Mouse (Mus musculus) layer of hippocampus, adult 2 months (tissue): ENCODE measurements around the gene Sectm1a. TPM values are rescaled to one million over a fixed set of nuclear protein-coding genes. Genes with fewer than 3 reads are reported as not detected.
"Not testable (repeated sequence)": the region's sequence is repeated elsewhere in the genome, so short reads cannot be mapped to it uniquely, and the experiment has no call there.

Source experiments
- DNase-seq, 2 experiments: peaks; one replicate each; pipeline ENCODE4 v3.0.0; 2022; ENCODE audit warnings: low spot score in 2 of 2
- H3K27ac ChIP-seq: fragments of 200-600 bp; 2 replicates; pipeline ENCODE4 v1.8.1; 2022
- H3K4me3 ChIP-seq: fragments of 200-600 bp; 2 replicates; pipeline ENCODE4 v1.8.1; 2022; ENCODE audit warnings: mild to moderate bottlenecking
- CTCF ChIP-seq: fragments of 200-600 bp; conservative IDR thresholded peaks from 2 replicates; pipeline ENCODE4 v1.8.1; 2022; ENCODE audit warnings: antibody characterized with exemption, mild to moderate bottlenecking, moderate library complexity
- total RNA-seq, 2 experiments: library from RNA; stranded (reverse); gene quantifications; 2 replicates each; pipeline ENCODE4 v1.2.3; 2021

The Sectm1a gene
- total RNA-seq, 2 experiments from 2014 or later, result not detected

- peak; percentile 99 for TF ChIP-seq CTCF
- Histone ChIP-seq H3K4me3 (no peak overlapping the region), H3K27ac (no peak overlapping the region)
- DNase-seq, result peak; percentile 74 to 86
Measured at GRCm38 (mm10) chr11:121053536-121053935, 27.5 kb downstream of the Sectm1a start.

DNA sequence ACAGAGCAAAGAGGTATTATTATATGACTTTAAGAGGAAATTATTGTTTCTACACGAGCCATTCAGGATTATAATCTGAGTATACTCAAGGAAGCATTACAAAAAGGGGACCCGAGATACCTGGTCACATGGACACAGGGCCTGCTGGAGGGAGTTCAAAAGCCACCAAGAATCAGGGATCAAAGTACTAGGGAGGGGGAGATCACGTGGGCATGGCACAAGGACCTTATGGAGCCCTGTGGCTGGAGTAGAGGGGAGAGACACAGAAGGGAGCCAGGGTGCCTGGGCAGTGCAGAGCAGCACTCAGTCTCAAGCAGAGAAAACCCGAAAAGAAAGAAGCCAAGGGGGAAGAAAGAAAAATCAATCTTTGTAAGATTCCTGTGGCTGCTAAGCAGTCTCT, 28.6 kb downstream of the Sectm1a start:
- H3K27ac ChIP-seq, result no peak overlapping the region
- no peak overlapping the region for H3K4me3 ChIP-seq
- no peak for DNase-seq
- no peak for TF ChIP-seq CTCF

GRCm38 (mm10) chr11:121051793-121052192, 29.2 kb downstream of the Sectm1a start:
- Histone ChIP-seq H3K4me3 (no peak overlapping the region), H3K27ac (no peak overlapping the region)
- no peak for TF ChIP-seq CTCF
- no peak for DNase-seq

DNA sequence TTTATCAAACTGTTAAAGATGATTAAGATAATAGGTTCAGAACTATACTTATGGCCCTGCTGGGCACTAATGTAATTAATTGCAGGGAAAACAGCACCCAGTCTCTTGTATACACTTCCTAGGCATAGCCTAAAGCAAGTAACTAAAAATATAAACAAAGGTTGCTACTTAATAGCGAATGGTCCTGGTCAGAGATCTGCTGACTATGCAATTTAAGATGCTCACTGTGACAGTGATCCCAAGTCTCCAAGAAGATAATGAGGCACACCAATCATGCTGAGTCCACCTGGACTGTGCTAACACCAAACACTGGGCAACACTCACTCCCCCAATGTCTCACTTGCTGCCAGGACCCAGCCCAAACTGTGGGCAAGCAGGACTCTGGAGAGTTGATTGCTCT, 31.2 kb downstream of the Sectm1a start:
- H3K27ac ChIP-seq, result no peak overlapping the region
- no peak for TF ChIP-seq CTCF
- no peak for DNase-seq
- H3K4me3 ChIP-seq, result no peak overlapping the region

DNA sequence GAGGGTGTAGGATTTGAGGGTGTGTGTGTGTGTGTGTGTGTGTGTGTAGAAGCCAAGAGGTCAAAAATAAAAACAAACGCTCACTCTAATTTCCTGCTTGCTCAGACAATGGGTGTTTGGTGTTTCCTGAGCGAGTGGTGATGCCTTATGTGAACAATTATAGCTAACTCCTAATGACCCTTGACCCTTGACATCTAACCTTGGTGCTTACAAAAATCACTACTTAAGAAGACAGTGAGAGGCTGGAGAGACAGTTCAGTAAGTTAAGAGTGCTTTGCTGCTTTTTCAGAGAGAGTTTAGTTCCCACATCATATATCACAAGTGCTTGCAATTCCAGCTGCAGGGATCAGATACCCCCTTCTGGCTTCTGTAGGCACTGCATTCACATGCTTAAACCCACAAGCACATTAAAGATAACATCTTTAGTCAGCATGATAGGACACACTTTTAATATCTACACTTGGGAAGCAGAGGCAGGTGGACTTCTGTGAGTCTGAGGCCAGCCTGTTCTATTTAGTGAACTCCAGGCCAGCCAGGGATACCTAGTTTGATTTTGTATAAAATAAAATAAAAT, 33.1 kb downstream of the Sectm1a start:
- TF ChIP-seq CTCF, result peak; percentile 70
- DNase-seq, result no peak
- H3K4me3 ChIP-seq, result no peak overlapping the region
- no peak overlapping the region for H3K27ac ChIP-seq

GRCm38 (mm10) chr11:121045286-121045685, 35.7 kb downstream of the Sectm1a start:
- Histone ChIP-seq H3K4me3 (no peak overlapping the region), H3K27ac (no peak overlapping the region)
- DNase-seq, result no peak
- TF ChIP-seq CTCF, result no peak

DNA sequence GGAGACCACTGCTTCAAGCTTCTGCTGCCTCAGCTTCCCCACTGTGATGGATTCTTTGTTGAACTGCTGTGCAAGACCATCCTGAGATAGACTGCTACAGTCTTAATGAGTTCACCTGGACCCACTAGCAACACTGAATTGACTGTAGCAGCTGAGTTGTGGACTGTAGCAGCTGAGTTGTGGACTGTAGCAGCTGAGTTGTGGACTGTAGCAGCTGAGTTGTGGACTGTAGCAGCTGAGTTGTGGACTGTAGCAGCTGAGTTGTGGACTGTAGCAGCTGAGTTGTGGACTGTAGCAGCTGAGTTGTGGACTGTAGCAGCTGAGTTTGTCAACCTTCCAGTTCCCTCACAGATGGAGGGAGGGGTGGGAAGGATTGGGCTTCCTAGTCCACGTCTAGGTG, 38.0 kb downstream of the Sectm1a start:
- not testable (repeated sequence) for H3K4me3 ChIP-seq, H3K27ac ChIP-seq, DNase-seq

GRCm38 (mm10) chr11:121042480-121042879, 38.5 kb downstream of the Sectm1a start:
- TF ChIP-seq CTCF, result no peak
- Histone ChIP-seq H3K27ac (no peak overlapping the region), H3K4me3 (no peak overlapping the region)
- DNase-seq, result no peak

- TF ChIP-seq CTCF, result no peak
- DNase-seq, result no peak
- Histone ChIP-seq H3K4me3 (no peak overlapping the region), H3K27ac (no peak overlapping the region)
Measured at GRCm38 (mm10) chr11:121041636-121042035, 39.4 kb downstream of the Sectm1a start.

- TF ChIP-seq CTCF, result peak; percentile 88
- H3K4me3 ChIP-seq, result no peak overlapping the region
- H3K27ac ChIP-seq, result no peak overlapping the region
- peak; percentile 72 to 89 for DNase-seq
Measured at GRCm38 (mm10) chr11:121041212-121041611, 39.8 kb downstream of the Sectm1a start.

- TF ChIP-seq CTCF, result no peak
- no peak for DNase-seq
- Histone ChIP-seq H3K4me3 (no peak within 1 kb of the TSS), H3K27ac (no peak within 1 kb of the TSS)
Measured at GRCm38 (mm10) chr11:121039302-121039701, 41.7 kb downstream of the Sectm1a start, which contains the start of gene Cd7. TSS of gene Cd7 (minus strand) at chr11:121039418.

DNA sequence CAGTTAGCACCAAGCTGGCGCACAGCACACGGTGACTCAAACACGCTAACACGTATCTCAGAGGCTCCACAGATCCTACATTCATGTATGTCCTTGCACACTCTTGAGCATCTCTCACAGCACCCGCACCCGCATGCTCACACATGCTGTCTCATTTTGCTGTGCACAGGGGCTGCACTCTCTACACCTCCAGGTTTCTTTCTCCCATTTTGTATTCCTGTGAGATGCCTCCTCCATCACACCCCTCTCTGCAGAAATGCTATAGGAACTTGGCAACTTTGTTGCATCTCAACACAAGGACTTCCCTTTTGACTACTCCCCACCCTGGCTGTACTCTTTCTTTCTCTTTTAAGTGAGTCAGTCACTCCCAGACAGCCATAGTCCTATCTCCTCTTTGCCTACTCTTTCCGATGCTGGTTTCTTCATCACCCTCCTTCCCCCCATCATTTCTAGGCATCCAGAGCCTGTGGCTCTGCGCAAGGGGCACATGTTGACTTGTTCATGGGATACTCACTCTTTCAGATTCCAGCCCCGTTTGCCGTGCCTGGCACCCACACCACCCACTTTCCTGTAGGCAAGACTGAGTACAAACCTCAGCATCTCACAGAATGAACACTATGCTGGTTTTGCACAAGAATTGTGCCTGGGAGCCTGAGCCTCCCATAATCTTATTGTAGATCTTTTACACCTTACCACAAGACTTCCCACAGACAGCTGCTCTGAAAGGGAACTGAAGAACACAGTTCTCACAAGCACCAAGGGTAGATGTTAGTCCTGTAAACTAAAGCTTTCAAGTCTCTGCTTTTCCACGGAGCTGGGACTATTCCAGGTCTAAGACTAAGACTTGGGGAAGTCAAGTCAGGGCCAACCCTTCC, 42.4 kb downstream of the Sectm1a start:
- Histone ChIP-seq H3K4me3 (no peak overlapping the region), H3K27ac (no peak overlapping the region)
- DNase-seq, result no peak
- TF ChIP-seq CTCF, result no peak

DNA sequence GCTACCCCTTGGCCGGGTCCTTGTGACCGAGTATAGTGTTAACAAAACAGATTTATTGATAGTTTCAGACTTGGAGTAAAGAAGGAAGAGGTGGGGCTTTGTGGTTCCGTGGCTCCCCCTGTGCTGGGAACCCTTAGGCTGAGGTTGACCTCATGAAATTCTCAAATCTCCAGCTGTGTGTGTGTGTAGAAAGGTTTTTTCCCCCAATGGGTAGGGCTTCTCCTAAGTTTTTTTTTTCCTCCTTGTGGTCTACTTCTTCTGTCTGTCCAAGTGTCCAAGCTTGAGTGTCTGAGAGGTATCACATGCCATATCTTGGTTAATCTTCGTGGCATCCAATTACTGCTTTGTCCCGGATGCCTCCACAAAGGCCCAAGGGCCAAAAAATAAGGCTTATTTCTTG, 47.9 kb downstream of the Sectm1a start:
- TF ChIP-seq CTCF, result no peak
- DNase-seq, result no peak
- Histone ChIP-seq H3K27ac (no peak overlapping the region), H3K4me3 (no peak overlapping the region)

GRCm38 (mm10) chr11:121027259-121027658, 53.8 kb downstream of the Sectm1a start:
- no peak for DNase-seq
- H3K27ac ChIP-seq, result no peak overlapping the region
- no peak for TF ChIP-seq CTCF
- H3K4me3 ChIP-seq, result no peak overlapping the region
